Mouse (Mus musculus) liver, adult 2 months (tissue): ENCODE measurements around the gene Miga2.

Experiments used
- CTCF ChIP-seq: fragments of 200-500 bp; IDR thresholded peaks from 2 replicates; pipeline ENCODE4 v1.5.1; 2011; ENCODE audit warnings: low read depth, low read length, control low read depth
- POLR2A ChIP-seq: fragments of 200-500 bp; IDR thresholded peaks from 2 replicates; pipeline ENCODE4 v1.6.1; 2011; ENCODE audit warnings: low read length, control low read depth; ENCODE audit not compliant: insufficient read depth; ENCODE audit errors: extremely low read depth

DNA sequence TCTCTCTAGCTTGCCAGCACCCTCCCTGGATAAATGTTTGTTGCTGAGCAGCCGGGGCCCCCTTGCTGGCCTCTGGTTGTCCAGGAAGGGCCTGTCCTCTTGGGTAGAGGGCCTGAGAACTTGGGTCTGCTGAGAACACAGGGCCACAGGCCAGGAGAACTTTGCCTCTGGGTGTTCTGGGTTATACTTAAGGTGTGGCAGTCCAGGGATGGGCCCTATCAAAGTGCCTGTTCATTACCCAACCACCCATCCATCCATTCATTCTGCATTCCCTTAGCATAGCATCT lies 29.3 kb downstream of the Miga2 start:
- TF ChIP-seq CTCF (no peak), POLR2A (no peak)
